Mouse (Mus musculus) lung, adult 2 months (tissue): Measurements from ENCODE around the gene Napsa.

Source experiments
- CTCF ChIP-seq: fragments of 200-500 bp; IDR thresholded peaks from 2 replicates; pipeline ENCODE4 v1.5.1; 2011; ENCODE audit warnings: mild to moderate bottlenecking, low read length, control low read depth; ENCODE audit not compliant: insufficient read depth
- POLR2A ChIP-seq: fragments of 200-500 bp; IDR thresholded peaks from 2 replicates; pipeline ENCODE4 v1.6.1; 2011; ENCODE audit warnings: low read depth, mild to moderate bottlenecking, control low read depth, low read length, borderline replicate concordance; ENCODE audit errors: extremely low read depth

- TF ChIP-seq CTCF (no peak), POLR2A (no peak)
Measured at GRCm38 (mm10) chr7:44537496-44537895, 34.7 kb upstream of the Napsa start.
